Mouse (Mus musculus) embryonic fibroblast, embryonic 13.5 days (primary cell): ENCODE measurements around the gene Mlc1. TPM values are rescaled to one million over a fixed set of nuclear protein-coding genes. Genes with fewer than 3 reads are reported as not detected.

ENCODE experiments used
- H3K27ac ChIP-seq: 2 replicates; pipeline ENCODE4 v1.5.1; 2012; ENCODE audit warnings: low read length, control low read depth, inconsistent platforms; ENCODE audit not compliant: insufficient read depth
- H3K4me1 ChIP-seq: 2 replicates; pipeline ENCODE4 v1.6.1; 2011; ENCODE audit warnings: low read length; ENCODE audit not compliant: control insufficient read depth, insufficient read depth
- H3K4me3 ChIP-seq: 2 replicates; pipeline ENCODE4 v1.5.1; 2011; ENCODE audit warnings: mild to moderate bottlenecking, control low read depth, low read length; ENCODE audit not compliant: insufficient read depth
- CTCF ChIP-seq: IDR thresholded peaks from 2 replicates; pipeline ENCODE4 v1.5.1; 2011; ENCODE audit warnings: mild to moderate bottlenecking, control low read depth, low read length, moderate library complexity, borderline replicate concordance; ENCODE audit not compliant: insufficient read depth
- POLR2A ChIP-seq: IDR thresholded peaks from 2 replicates; pipeline ENCODE4 v1.6.1; 2011; ENCODE audit warnings: low read depth, mild to moderate bottlenecking, control low read depth, low read length, moderate library complexity
- polyA plus RNA-seq: library from polyadenylated mRNA; stranded (reverse); fragments of >200 nt; gene quantifications from 2 replicates; pipeline ENCODE4 v1.2.4, GENCODE M21; 2011; ENCODE audit warnings: low read depth; ENCODE audit not compliant: missing spikeins, insufficient read length

Gene Mlc1
- polyA plus RNA-seq, 1 experiment, result 0.79 TPM

GRCm38 (mm10) chr15:88916366-88916765 lies 62.4 kb downstream of the Mlc1 start:
- Histone ChIP-seq H3K4me3 (no peak overlapping the region), H3K4me1 (no peaks in the 10 kb centered on the region), H3K27ac (no peak overlapping the region)
- no peak for TF ChIP-seq CTCF
- TF ChIP-seq POLR2A, result no peak

- TF ChIP-seq POLR2A (no peak), CTCF (no peak)
- no peaks in the 10 kb centered on the region for H3K4me1 ChIP-seq
- no peak overlapping the region for H3K4me3 ChIP-seq
- no peak overlapping the region for H3K27ac ChIP-seq
These were observed 63.8 kb downstream of the Mlc1 start for GRCm38 (mm10) chr15:88915046-88915445.

GRCm38 (mm10) chr15:88906347-88906746 lies 72.5 kb downstream of the Mlc1 start:
- H3K4me3 ChIP-seq, result no peak overlapping the region
- no peaks in the 10 kb centered on the region for H3K4me1 ChIP-seq
- H3K27ac ChIP-seq, result no peak overlapping the region
- TF ChIP-seq CTCF (no peak), POLR2A (no peak)

Other genes with a start within 250 kb of the Mlc1 start
- gene Brd1, start 244.8 kb downstream of the Mlc1 start, polyA plus RNA-seq, result 30.4 and 34.7 TPM in 2 replicates
- gene Zbed4, start 227.3 kb downstream of the Mlc1 start, polyA plus RNA-seq, result 9.4 and 11.3 TPM in 2 replicates
- 9.1 and 13.0 TPM in 2 replicates for gene Alg12, start 159.7 kb downstream of the Mlc1 start, polyA plus RNA-seq
- 29.6 and 34.6 TPM in 2 replicates for gene Creld2, start 159.4 kb downstream of the Mlc1 start, polyA plus RNA-seq
- 9.6 and 11.6 TPM in 2 replicates for gene Pim3, start 116.8 kb downstream of the Mlc1 start, polyA plus RNA-seq
- not detected in 2 replicates for gene Ttll8, start 24.6 kb downstream of the Mlc1 start, polyA plus RNA-seq
- gene Mov10l1, start 3.9 kb upstream of the Mlc1 start, polyA plus RNA-seq, result not detected in 2 replicates
- gene Panx2, start 80.7 kb upstream of the Mlc1 start, polyA plus RNA-seq, result not detected in 2 replicates
- 18.1 and 20.5 TPM in 2 replicates for gene Trabd, start 96.1 kb upstream of the Mlc1 start, polyA plus RNA-seq
- 14.5 and 17.6 TPM in 2 replicates for gene Selenoo, start 110.1 kb upstream of the Mlc1 start, polyA plus RNA-seq
- gene Tubgcp6, start 144.1 kb upstream of the Mlc1 start, polyA plus RNA-seq, result 13.5 and 14.2 TPM in 2 replicates
- 6.4 and 7.2 TPM in 2 replicates for gene Hdac10, start 149.7 kb upstream of the Mlc1 start, polyA plus RNA-seq
- 10.1 and 16.4 TPM in 2 replicates for gene Mapk12, start 161.7 kb upstream of the Mlc1 start, polyA plus RNA-seq
- gene Mapk11, start 170.6 kb upstream of the Mlc1 start, polyA plus RNA-seq, result 7.3 and 10.8 TPM in 2 replicates
- gene Plxnb2, start 201.8 kb upstream of the Mlc1 start, polyA plus RNA-seq, result 194 and 237 TPM in 2 replicates
- gene Dennd6b, start 217.5 kb upstream of the Mlc1 start, polyA plus RNA-seq, result 3.1 and 4.2 TPM in 2 replicates
- 32.4 and 43.1 TPM in 2 replicates for gene Ppp6r2, start 232.5 kb upstream of the Mlc1 start, polyA plus RNA-seq